Mouse (Mus musculus) heart, postnatal 0 days (tissue): ENCODE data around the gene Olfr543. TPM values are rescaled to one million over a fixed set of nuclear protein-coding genes. Genes with fewer than 3 reads are reported as not detected.
"Not testable (repeated sequence)": the region's sequence is repeated elsewhere in the genome, so short reads cannot be mapped to it uniquely, and the experiment has no call there.

Experiments
- ATAC-seq: fragments of 200-750 bp; cut with Nextera tagmentation; 2 replicates; pipeline ENCODE4 v1.8.0; 2017; ENCODE audit warnings: low read depth, moderate number of reproducible peaks, moderate library complexity; ENCODE audit not compliant: insufficient read depth
- DNase-seq: peaks from one replicate; pipeline ENCODE4 v3.0.0-alpha.2; 2016; ENCODE audit warnings: low spot score
- H3K27ac ChIP-seq: fragments of 300-500 bp; sonication (generic); 2 replicates; pipeline ENCODE4 v1.5.1; 2014; ENCODE audit warnings: low read depth, mild to moderate bottlenecking
- H3K27me3 ChIP-seq: fragments of 300-500 bp; sonication (generic); 2 replicates; pipeline ENCODE4 v1.6.1; 2014; ENCODE audit warnings: low read length, mixed read lengths; ENCODE audit not compliant: control insufficient read depth, insufficient read depth
- H3K36me3 ChIP-seq: fragments of 300-500 bp; sonication (generic); replicated peaks from 2 replicates; pipeline ENCODE4 v1.6.1; 2014; ENCODE audit warnings: low read length, mixed read lengths; ENCODE audit not compliant: control insufficient read depth, insufficient read depth
- H3K4me1 ChIP-seq: fragments of 300-500 bp; sonication (generic); 2 replicates; pipeline ENCODE4 v1.6.1; 2014; ENCODE audit warnings: antibody characterized with exemption; ENCODE audit not compliant: control insufficient read depth, insufficient read depth
- H3K4me2 ChIP-seq: fragments of 300-500 bp; sonication (generic); 2 replicates; pipeline ENCODE4 v1.6.1; 2014; ENCODE audit warnings: low read depth, mild to moderate bottlenecking, low read length, moderate library complexity
- H3K4me3 ChIP-seq: fragments of 300-500 bp; sonication (generic); 2 replicates; pipeline ENCODE4 v1.5.1; 2014; ENCODE audit warnings: low read depth, low read length
- H3K9ac ChIP-seq: fragments of 300-500 bp; sonication (generic); replicated peaks from 2 replicates; pipeline ENCODE4 v1.6.1; 2014; ENCODE audit warnings: low read depth, low read length, mixed read lengths
- H3K9me3 ChIP-seq: fragments of 300-500 bp; sonication (generic); replicated peaks from 2 replicates; pipeline ENCODE4 v1.6.1; 2016; ENCODE audit warnings: low read length; ENCODE audit not compliant: control insufficient read depth
- CTCF ChIP-seq: IDR thresholded peaks from 2 replicates; pipeline ENCODE4 v1.5.1; 2016; ENCODE audit warnings: antibody characterized with exemption, control low read depth, low read depth
- EP300 ChIP-seq: IDR thresholded peaks from 2 replicates; pipeline ENCODE4 v1.6.1; 2016; ENCODE audit warnings: antibody characterized with exemption, low read depth
- WGBS: fragments of 180-500 bp; shearing (Covaris S2); extraction: QIAGEN DNeasy Blood & Tissue Kit; methylation state at CpG from one replicate; pipeline ENCODE4 v1.1.7; 2014; 5-methylcytosine and 5-hydroxymethylcytosine counted together
- polyA plus RNA-seq: library from polyadenylated mRNA; unstranded; fragments of >200 nt; fragmentation: Nextera tagmentation; extraction: Ambion mirVana; gene quantifications from 2 replicates; pipeline ENCODE4 v1.2.1, GENCODE M21; 2015
- total RNA-seq: library from RNA; depleted of rRNA; stranded (reverse); fragments of >200 nt; gene quantifications from 2 replicates; pipeline ENCODE4 v1.2.3, GENCODE M21; 2014; ENCODE audit warnings: low replicate concordance

The Olfr543 gene
- total and polyA plus RNA-seq, 2 experiments from 2014 or later, result not detected

- H3K9me3 ChIP-seq, result no peaks in the 10 kb centered on the region
- no peak for TF ChIP-seq CTCF
- no peak for TF ChIP-seq EP300
- H3K4me2 ChIP-seq, result no peak overlapping the region
- no peak for ATAC-seq
- no peaks in the 10 kb centered on the region for H3K36me3 ChIP-seq
- no peak overlapping the region for H3K4me3 ChIP-seq
- no peak overlapping the region for H3K9ac ChIP-seq
- H3K4me1 ChIP-seq, result no peaks in the 10 kb centered on the region
- 57% methylated on average over 5 of the region's 5 CpGs for WGBS
- no peak for DNase-seq
- no peak overlapping the region for H3K27ac ChIP-seq
- H3K27me3 ChIP-seq, result no peaks in the 10 kb centered on the region
These were observed 20.5 kb upstream of the Olfr543 start for GRCm38 (mm10) chr7:102501986-102502385.

GRCm38 (mm10) chr7:102499473-102499872 lies 18.0 kb upstream of the Olfr543 start, which contains the start of gene Olfr545:
TSS of gene Olfr545 (minus strand) at chr7:102499573.
- DNase-seq (no peak), ATAC-seq (no peak)
- H3K9me3 ChIP-seq, result no peaks in the 10 kb centered on the region
- WGBS, result 44% methylated on average over 3 of the region's 3 CpGs
- H3K9ac ChIP-seq, result no peak within 1 kb of the TSS
- no peaks in the 10 kb centered on the region for H3K4me1 ChIP-seq
- no peak for TF ChIP-seq CTCF
- H3K27ac ChIP-seq, result no peak within 1 kb of the TSS
- H3K27me3 ChIP-seq, result no peaks in the 10 kb centered on the region
- H3K4me3 ChIP-seq, result no peak within 1 kb of the TSS
- no peaks in the 10 kb centered on the region for H3K36me3 ChIP-seq
- no peak within 1 kb of the TSS for H3K4me2 ChIP-seq

- not testable (repeated sequence) for H3K4me2 ChIP-seq, ATAC-seq, H3K27ac ChIP-seq, H3K4me1 ChIP-seq, H3K27me3 ChIP-seq, H3K9ac ChIP-seq, H3K9me3 ChIP-seq, H3K36me3 ChIP-seq, DNase-seq, H3K4me3 ChIP-seq
- 46% methylated on average over 6 of the region's 7 CpGs for WGBS
These were observed 12.9 kb upstream of the Olfr543 start for GRCm38 (mm10) chr7:102494416-102494815.

GRCm38 (mm10) chr7:102488161-102488560 lies 6.7 kb upstream of the Olfr543 start, which contains the start of gene Olfr544:
TSS of gene Olfr544 (minus strand) at chr7:102488313.
- WGBS, result 56% methylated on average over 1 of the region's 1 CpGs
- Histone ChIP-seq H3K27ac (no peak within 1 kb of the TSS), H3K27me3 (no peaks in the 10 kb centered on the region), H3K4me2 (no peak within 1 kb of the TSS), H3K4me3 (no peak within 1 kb of the TSS), H3K36me3 (no peaks in the 10 kb centered on the region), H3K9me3 (no peaks in the 10 kb centered on the region), H3K9ac (no peak within 1 kb of the TSS), H3K4me1 (no peaks in the 10 kb centered on the region)
- TF ChIP-seq CTCF, result no peak
- no peak for TF ChIP-seq EP300
- ATAC-seq (no peak), DNase-seq (no peak)

GRCm38 (mm10) chr7:102486105-102486504 lies 4.6 kb upstream of the Olfr543 start:
- Histone ChIP-seq H3K4me2 (no peak overlapping the region), H3K9me3 (no peaks in the 10 kb centered on the region), H3K9ac (no peak overlapping the region), H3K4me1 (no peaks in the 10 kb centered on the region), H3K36me3 (no peaks in the 10 kb centered on the region), H3K27ac (no peak overlapping the region), H3K27me3 (no peaks in the 10 kb centered on the region), H3K4me3 (no peak overlapping the region)
- DNase-seq, result no peak
- no peak for TF ChIP-seq EP300
- TF ChIP-seq CTCF, result no peak
- WGBS, result 19% methylated on average over 1 of the region's 1 CpGs
- no peak for ATAC-seq

GRCm38 (mm10) chr7:102484766-102485165 lies 3.3 kb upstream of the Olfr543 start:
- not testable (repeated sequence) for H3K4me1 ChIP-seq, H3K9ac ChIP-seq, H3K4me3 ChIP-seq, H3K27ac ChIP-seq, DNase-seq, H3K36me3 ChIP-seq, ATAC-seq, H3K9me3 ChIP-seq, H3K4me2 ChIP-seq, H3K27me3 ChIP-seq
- WGBS, result 70% methylated on average over 7 of the region's 8 CpGs
